Mouse (Mus musculus): Measurements from ENCODE around the gene Igsf6.

Igsf6 gene

GRCm38 (mm10) chr7:121074281-121074680 is at the start of gene Igsf6:
Igsf6 (minus strand) TSS chr7:121074572.
- no peak for DNase-seq

GRCm38 (mm10) chr7:121120143-121120818 is 45.9 kb upstream of the Igsf6 start:
- DNase-seq, result peak; percentile 79

- no peak for DNase-seq
These were observed 37.4 kb upstream of the Igsf6 start for GRCm38 (mm10) chr7:121111762-121112161.

DNA sequence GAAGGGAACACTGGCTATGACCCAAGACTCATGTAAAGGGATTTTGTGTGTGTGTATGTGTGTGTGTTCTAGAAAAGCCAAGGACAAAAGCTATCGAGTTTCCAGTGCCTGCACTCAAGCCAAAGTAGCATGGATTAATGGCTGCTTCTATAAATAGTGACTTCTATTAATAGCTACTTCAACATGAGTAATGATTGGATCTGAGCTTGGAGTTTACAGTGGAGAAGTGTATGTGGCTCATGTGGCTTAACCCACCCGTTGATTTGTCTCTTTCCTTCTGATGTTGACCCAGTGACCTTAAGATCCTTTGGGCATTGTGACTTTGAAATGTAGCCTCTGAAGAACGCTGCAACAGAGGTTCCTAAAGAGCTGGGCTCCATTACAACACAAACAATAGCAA is 36.9 kb upstream of the Igsf6 start:
- DNase-seq, result no peak

DNA sequence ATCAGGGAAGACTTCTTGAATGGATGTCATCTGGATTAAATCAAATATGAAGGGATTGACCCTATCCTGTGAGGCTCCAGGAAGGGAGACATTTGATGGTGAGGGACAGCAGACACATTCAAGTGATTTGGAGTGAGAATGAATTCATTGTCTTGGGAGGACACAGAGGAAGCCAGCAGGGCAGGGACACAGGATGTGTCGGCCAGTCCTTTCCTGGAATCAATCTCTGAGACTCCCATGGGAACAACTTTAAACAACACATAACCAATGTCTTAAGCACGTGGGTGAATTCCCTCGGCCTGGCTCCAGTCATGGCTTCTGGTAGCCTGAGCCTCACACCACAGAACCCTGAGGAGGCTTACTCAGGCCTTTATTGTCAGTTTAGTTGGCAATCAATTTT is 33.5 kb upstream of the Igsf6 start:
- no peak for DNase-seq

- no peak for DNase-seq
These were observed 24.4 kb upstream of the Igsf6 start for GRCm38 (mm10) chr7:121098614-121099389.

DNA sequence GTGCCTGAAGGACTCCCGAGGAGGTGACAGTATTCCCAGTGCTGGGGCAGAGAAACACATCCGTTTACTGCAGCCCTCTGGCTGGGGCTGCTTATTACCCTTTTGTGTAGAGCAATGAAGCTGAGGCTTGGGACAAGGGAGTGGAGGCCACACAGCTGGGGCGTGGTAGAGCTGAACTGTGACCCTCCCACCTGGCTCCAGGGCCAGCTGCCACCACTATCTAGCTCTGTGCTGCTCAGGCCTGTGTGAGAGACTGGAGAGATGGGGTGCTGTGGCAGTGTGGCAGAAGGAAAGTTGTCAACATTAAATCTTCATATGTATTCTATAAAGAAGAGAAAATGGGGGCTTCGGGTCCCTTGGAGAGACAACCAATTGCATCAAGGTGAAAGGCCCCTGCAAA is 18.7 kb upstream of the Igsf6 start:
- DNase-seq, result no peak

DNA sequence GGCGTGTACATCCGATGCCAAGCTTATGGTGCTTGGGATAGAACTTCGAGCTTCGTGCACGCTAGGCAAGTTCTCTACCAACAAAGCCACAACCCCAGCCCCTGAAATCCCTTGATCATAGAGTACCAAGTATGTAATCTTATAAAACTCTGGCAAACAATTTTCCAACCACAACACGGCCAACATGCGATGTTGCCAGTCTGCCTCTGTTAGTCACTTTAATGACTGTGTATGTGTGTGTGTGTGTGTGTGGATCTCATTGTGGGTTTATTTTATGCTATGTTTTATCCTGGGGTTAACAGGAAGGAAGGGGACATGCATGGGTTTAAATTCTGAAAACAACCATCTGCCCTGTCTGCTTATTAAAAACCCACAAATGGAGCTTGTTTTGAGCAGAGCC is 16.4 kb upstream of the Igsf6 start:
- DNase-seq, result no peak

DNA sequence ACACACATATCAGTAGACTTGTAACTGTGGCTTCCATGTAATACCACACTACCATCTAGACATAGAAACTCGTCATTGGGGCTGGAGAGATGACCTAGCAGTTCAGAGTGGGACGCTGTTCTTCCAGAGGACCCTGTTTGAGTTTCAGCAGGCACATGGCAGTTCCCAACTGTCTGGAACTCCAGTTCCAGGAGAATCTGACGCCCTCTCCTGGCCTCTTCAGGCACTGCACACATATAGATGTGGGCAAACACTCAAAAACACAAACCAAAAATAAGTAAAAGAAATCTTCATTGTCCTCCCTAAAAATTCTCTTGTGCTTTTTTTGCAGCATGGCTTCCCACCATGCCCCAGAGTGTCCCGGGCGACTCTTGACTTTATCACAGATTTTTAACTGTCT is 14.4 kb upstream of the Igsf6 start:
- no peak for DNase-seq

- DNase-seq, result no peak
These were observed 11.1 kb upstream of the Igsf6 start for GRCm38 (mm10) chr7:121085500-121085899.

DNA sequence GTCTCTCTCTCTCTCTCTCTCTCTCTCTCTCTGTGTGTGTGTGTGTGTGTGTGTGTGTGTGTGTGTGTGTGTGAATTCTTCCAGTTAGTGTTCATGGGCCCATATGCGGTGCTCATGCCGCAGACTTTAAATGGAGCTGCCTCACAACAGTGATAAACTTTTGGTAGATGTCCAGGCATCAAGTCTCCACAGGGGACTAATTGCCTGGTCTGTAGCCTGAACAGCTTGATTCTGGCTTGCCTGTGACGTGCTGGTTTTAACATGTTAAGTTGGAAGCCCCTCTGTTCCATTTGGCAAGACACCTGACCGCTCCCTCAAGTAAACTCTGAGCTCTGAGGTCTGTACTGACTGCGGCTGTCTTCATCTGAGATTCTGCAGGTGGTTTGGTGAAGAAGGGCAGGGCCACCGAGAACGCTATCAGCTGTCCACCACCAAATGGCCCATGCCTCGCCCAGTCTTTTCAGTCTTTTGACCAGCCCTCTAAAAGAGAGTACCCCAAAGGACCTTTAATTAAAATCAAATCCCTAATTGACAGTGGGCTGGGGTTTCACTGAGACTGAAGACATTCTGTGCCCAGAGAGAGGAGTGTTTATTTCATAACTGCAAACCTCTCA is 10.6 kb upstream of the Igsf6 start:
- no peak for DNase-seq

- DNase-seq, result no peak
These were observed 8.7 kb upstream of the Igsf6 start for GRCm38 (mm10) chr7:121082949-121083513.

DNA sequence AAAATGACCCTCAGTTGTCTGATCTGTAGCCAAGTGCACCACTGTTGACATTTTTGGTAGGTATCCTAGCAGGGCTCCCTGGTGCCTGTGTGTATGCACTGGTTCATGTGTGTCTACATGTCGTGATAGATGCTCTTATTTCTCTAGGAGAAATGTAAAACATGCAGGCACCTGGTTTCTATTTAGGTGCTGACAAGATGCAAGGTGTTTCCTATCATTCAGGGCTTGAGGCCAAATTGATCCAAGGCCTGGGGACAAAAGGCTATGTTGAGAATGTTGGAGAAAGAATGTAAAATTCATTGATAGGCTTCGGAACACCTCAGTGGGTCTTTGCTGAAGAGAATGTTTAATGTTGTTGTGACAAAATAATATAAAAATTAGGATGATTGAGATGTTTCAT is 7.4 kb upstream of the Igsf6 start:
- DNase-seq, result no peak

DNA sequence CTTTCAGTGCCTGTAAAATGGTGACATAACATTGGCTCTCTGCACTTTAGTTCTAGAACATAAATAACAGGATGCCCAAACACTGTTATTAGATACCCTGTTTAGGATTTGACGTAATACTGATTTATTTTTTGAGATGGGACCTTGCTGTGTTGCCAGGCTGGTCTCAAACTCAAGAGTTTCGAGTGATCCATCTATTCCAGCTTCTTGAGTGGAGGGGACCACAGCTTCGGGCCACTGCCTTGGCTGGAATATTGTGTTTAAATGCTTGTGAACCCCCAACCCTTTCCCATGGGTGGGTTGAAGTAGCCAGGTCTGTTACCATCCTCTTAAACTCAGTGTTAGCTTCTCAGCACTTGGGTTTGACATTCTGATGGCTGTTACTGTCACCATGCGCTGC is 7.0 kb upstream of the Igsf6 start, which contains the start of gene Otoa:
Gene Otoa (plus strand): TSS at position 301 of the 400 bp plus-strand sequence.
- no peak for DNase-seq

DNA sequence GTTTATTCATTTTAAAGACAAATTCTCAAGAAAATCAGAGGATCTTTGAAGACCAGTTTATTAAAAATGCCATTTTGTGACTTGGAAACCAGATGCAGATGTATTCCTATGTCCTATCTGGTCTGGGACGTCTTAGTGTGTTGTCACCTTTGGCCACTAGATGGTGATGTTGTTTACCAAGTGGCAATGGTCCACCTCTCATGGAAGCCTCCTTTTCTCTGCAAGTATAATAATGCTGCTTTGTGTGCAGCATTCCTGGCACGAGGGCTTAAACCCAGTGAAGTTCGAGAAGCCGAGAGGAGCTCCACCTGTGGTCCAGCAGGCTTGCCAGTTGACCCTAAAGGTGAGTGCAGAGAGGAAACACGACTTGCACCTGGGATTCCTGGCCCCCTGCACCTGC is 3.5 kb upstream of the Igsf6 start:
- peak; percentile 73 for DNase-seq

GRCm38 (mm10) chr7:121077311-121077710 is 2.9 kb upstream of the Igsf6 start:
- DNase-seq, result no peak

GRCm38 (mm10) chr7:121075416-121075815 is 1.0 kb upstream of the Igsf6 start:
- DNase-seq, result no peak

DNA sequence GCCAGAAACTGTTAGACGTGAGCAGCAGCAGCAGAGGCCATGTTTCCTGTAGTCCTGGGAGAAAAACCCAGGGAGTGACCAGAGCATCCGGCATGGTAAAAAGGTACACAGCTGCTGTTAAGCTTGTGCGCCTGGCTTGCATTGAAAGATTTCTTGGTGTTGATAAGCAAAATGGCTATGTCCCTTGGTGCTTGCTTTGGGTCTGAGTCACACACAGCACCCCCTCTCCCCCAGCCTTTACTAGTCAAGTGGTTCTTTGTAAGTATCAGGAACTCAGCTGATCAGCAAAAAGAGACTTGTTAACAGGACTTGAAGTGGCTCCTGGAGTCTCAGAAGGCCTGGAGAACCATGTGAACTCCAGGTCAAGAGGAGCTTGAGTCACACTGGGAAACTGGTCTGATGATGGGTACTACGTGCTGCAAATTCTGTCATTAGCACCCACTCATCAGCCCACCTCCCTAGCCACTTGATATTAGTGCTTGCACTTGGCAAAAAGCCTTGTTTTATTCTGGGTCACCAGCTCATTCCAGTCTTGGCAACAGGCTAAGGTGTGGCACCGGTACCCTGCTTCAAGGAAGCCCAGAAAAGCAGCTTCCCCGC is 529 bp upstream of the Igsf6 start:
- no peak for DNase-seq

- no peak for DNase-seq
These were observed 1.9 kb downstream of the Igsf6 start for GRCm38 (mm10) chr7:121072506-121072905.

DNA sequence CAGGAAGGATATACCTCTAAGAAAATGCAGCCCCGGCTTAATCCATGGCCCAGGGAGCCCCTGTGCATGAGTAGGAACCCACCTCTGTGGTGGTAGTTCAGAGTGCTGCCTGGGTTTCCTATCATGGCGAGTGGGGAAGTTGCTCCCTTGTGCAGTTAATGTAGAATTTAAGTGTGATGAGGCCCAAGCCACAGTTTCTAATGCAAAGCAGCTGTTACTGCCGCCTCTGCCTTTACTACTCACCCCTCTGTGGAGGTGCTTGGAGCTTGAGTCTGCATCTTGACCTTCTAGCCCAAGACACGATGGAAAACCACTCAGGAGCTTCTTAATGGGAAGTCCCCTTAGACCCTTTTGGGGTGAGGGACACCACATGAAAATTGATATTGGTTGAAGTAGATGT is 3.1 kb downstream of the Igsf6 start:
- no peak for DNase-seq

DNA sequence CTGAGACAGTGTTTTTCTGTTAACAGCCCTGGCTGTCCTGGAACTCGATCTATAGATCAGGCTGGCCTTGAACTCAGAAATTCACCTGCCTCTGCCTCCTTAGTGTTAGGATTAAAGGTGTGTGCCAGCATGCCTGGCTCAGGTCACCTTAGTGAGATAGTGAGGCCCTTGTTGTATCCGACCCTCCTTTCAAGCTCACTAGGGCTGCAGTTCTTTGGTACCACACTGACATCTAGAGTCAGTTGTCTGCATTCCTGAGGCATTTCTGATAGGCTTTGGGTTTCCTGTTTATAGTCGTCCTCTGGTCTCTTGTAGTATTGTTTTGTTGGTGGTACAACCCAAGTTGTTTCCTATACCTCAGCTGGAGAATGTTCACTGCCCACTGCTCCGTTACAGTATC is 10.1 kb downstream of the Igsf6 start:
- no peak for DNase-seq

GRCm38 (mm10) chr7:121059477-121060218 is 14.7 kb downstream of the Igsf6 start:
- no peak for DNase-seq

GRCm38 (mm10) chr7:121053071-121053470 is 21.3 kb downstream of the Igsf6 start:
- DNase-seq, result no peak

Measured in right cerebral cortex, adult 18-20 months (tissue).